Mouse (Mus musculus): ENCODE measurements at regions not wholly inside any gene's neighbourhood (a gene's known extent, or its start where the extent isn't known, plus 50 kb on each side); places are given as distances from the start of the nearest gene placed in this dataset.
A peak's percentile ranks its signal among the peaks of the same experiment; 100 is the strongest.

- DNase-seq, result no peak
Measured at GRCm38 (mm10) chr9:84296456-84296855, 371.5 kb downstream of the Bckdhb start.

GRCm38 (mm10) chr9:84304398-84304797, 379.5 kb downstream of the Bckdhb start:
- DNase-seq, result peak; percentile 4 to 10

- no peak for DNase-seq
Measured at GRCm38 (mm10) chr9:84318811-84319210, 393.9 kb downstream of the Bckdhb start.

- DNase-seq, result no peak
Measured at GRCm38 (mm10) chr9:84319338-84319737, 394.4 kb downstream of the Bckdhb start.

- DNase-seq, result peak; percentile 66 to 69
Measured at GRCm38 (mm10) chr9:84323145-84323544, 398.2 kb downstream of the Bckdhb start.

GRCm38 (mm10) chr9:84331083-84331602, 406.2 kb downstream of the Bckdhb start:
- DNase-seq, result no peak

GRCm38 (mm10) chr9:84343435-84344095, 418.6 kb downstream of the Bckdhb start:
- DNase-seq, result peak; percentile 88

- DNase-seq, result no peak
Measured at GRCm38 (mm10) chr9:84350223-84350622, 425.3 kb downstream of the Bckdhb start.

- DNase-seq, result no peak
Measured at GRCm38 (mm10) chr9:84354409-84354808, 429.5 kb downstream of the Bckdhb start.

- no peak for DNase-seq
Measured at GRCm38 (mm10) chr9:84356167-84356566, 431.2 kb downstream of the Bckdhb start.

GRCm38 (mm10) chr9:84359879-84360278, 434.9 kb downstream of the Bckdhb start:
- DNase-seq, result peak in 1 of 2 experiments; percentile 4

- no peak for DNase-seq
Measured at GRCm38 (mm10) chr9:84360484-84360883, 435.5 kb downstream of the Bckdhb start.

- DNase-seq, result no peak
Measured at GRCm38 (mm10) chr9:84363478-84363877, 438.5 kb downstream of the Bckdhb start.

GRCm38 (mm10) chr9:84369200-84369599, 444.3 kb downstream of the Bckdhb start:
- peak; percentile 20 to 21 for DNase-seq

- DNase-seq, result no peak
Measured at GRCm38 (mm10) chr9:84370260-84370659, 445.3 kb downstream of the Bckdhb start.

- DNase-seq, result no peak
Measured at GRCm38 (mm10) chr9:84375746-84376145, 450.8 kb downstream of the Bckdhb start.

GRCm38 (mm10) chr9:84376621-84377020, 451.7 kb downstream of the Bckdhb start:
- DNase-seq, result no peak

- no peak for DNase-seq
Measured at GRCm38 (mm10) chr9:84381942-84382341, 457.0 kb downstream of the Bckdhb start.

- no peak for DNase-seq
Measured at GRCm38 (mm10) chr9:84389831-84390230, 464.9 kb downstream of the Bckdhb start.

GRCm38 (mm10) chr9:84394536-84395314, 469.8 kb downstream of the Bckdhb start:
- peak in 1 of 2 experiments; percentile 10 for DNase-seq

- no peak for DNase-seq
Measured at GRCm38 (mm10) chr9:84399481-84399880, 474.5 kb downstream of the Bckdhb start.

GRCm38 (mm10) chr9:84408260-84409203, 483.6 kb downstream of the Bckdhb start:
- peak in 1 of 2 experiments; percentile 2 for DNase-seq

All from kidney, postnatal 4 days (tissue).